Mouse (Mus musculus): ENCODE data around the gene Psmb9.

The Psmb9 gene

DNA sequence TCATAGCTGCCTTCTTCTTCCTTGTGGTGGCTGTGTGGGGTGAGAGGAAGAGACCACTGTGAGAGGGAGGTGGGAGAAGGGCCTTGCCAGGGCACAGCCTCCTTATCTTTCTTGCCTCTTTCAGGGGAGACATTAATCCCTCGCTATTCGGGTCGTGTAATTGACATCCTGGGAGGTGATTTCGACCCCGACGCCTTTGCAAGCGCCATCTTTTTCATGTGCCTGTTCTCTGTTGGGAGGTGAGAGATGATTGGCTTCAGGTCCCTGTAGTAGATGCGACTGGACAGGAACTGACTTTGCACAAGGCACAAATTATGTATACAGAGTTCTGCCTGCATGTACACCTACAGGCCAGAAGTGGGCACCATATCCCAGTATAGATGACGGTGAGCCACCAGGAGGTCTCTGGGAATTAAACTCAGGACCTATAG, 18.2 kb upstream of the Psmb9 start:
- DNase-seq (ENCODE audit: low spot score in 2 of 2): no peak

GRCm38 (mm10) chr17:34205021-34205745, 17.6 kb upstream of the Psmb9 start:
- no peak for DNase-seq (ENCODE audit: low spot score in 2 of 2)

DNA sequence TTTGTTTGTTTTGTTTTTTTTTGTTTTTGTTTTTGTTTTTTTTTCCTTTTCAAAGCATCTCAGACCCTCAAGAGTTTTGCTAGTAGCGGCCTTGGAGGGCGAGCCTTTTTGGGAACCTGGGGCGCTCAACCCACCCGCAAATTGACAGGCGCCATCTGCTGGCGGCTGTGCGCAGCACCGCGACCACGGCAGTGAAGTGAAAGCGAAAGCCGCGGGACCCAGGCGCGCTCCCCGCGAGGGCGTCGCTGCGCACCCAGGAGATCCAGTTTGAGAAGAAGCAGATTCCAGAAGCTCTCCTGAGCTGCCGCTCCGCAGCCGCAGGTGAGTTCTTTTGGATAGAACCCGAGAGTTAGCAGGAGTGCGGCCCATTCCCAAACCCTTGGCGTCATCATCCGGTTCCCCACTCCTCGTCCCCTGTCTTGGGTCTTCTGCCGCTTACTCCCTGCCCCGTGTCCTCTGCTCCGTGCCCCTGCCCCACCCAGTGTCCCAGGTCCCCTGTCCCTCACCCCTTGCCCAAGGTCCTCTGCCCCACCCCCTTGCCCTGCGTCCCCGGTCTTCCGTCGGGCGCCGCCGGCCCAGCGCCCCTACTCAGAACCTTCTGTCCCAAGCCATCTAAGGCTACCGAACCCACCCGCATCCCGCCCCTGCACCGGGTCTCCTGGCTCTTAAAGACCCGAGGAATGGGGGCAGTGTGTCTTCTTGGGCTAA, 16.9 kb upstream of the Psmb9 start:
- DNase-seq (ENCODE audit: low spot score in 2 of 2): peak in 1 of 2 experiments; percentile 81

- DNase-seq (ENCODE audit: low spot score in 2 of 2): no peak
Measured at GRCm38 (mm10) chr17:34203444-34203843, 15.9 kb upstream of the Psmb9 start, which contains the start of gene Tap2. Tap2 (plus strand) TSS chr17:34203527.

DNA sequence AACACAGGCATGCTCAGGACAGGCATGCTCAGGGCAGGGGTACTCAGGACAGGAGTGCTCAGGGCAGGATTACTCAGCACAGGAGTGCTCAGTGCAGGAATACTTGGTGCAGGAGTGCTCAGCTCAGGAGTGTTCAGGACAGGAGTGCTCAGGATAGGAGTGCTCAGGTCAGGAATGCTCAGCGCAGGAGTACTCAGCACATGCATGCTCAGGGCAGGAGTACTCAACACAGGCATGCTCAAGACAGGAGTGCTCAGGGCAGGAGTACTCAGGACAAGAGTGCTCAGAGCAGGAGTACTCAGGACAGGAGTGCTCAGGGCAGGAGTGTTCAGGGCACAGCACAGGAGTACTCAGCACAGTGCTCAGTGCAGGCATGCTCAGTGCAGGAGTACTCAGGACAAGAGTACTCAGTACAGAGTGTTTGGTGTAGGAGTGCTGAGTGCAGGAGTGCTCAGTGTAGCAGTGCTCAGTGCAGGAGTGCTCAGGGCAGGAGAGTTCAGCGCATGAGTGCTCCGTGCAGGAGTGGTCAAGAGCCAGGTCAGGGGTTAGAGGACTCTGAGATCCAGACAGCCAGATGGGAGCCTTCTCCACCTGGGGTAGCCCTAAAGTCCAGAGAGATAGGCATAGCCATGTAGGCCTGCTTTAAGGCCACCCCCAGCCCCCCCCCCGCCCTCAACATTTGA, 15.3 kb upstream of the Psmb9 start:
- no peak for DNase-seq (ENCODE audit: low spot score in 2 of 2)

GRCm38 (mm10) chr17:34201506-34202055, 14.0 kb upstream of the Psmb9 start:
- no peak for DNase-seq (ENCODE audit: low spot score in 2 of 2)

DNA sequence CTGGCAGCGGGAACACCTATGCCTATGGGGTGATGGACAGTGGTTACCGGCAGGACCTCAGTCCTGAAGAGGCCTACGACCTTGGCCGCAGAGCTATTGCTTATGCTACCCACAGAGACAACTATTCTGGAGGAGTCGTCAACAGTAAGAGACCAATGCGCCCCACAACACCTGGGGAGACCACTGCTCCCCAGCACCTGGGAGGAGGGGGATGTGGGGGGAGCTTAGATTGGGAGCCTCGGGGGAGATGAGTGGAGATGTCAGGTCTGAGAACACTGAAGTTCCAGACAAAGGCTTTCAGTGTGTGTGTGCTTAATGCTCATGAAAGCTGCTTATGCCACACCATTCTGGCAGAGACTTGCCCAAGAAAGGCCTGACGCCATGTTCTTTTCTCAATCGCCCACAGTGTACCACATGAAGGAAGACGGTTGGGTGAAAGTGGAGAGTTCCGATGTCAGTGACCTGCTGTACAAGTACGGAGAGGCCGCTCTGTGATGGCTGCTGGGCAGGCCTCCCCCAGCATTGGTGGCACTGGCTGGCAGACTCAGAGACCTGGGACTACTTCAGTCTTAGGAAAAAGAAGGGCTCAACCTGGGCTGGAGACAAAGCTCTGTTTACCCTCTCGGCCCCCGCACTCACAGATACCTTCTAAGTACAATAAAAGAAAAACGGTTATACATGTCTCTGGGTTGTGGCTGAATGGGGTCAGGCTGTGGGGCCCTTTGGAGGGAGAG, 13.4 kb upstream of the Psmb9 start:
- no peak for DNase-seq (ENCODE audit: low spot score in 2 of 2)

DNA sequence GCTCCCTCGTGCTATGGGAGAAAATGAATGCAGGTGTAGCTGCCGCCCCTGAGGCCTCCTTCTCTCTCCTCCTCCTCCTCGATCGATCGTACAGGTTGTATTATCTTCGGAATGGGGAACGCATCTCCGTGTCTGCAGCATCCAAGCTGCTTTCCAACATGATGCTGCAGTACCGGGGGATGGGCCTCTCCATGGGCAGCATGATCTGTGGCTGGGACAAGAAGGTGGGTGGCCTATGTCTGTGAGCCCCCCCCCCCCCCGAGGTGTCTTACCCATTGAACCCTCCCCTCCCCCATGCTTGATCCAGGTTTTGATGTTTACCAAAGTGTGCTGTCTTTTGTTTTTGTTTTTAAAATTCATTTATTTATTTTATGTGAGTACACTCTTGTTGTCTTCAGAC, 12.5 kb upstream of the Psmb9 start:
- DNase-seq (ENCODE audit: low spot score in 2 of 2): no peak

DNA sequence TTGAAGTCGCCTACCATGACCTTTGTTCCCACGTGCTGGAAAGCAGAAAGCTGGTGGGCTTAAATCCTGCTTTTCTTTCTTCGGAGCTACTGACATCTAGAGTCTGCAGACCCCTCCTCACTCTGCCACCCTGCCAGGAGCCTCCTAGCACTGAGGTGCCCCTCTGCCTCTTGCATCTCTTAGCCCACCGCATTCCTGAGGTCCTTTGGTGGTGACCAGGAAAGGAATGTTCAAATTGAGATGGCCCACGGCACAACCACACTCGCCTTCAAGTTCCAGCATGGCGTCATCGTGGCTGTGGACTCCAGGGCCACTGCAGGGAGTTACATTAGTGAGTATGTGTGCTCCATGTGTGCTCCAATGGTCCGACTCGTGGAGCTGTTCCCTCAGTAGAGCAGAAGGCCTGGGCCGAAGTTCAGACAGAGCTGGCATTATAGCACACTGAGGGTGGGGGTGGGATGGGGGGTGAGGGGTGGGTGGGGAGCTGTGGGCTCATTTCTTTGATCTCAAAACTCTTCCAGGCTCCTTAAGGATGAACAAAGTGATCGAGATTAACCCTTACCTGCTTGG, 11.6 kb upstream of the Psmb9 start:
- DNase-seq (ENCODE audit: low spot score in 2 of 2): no peak

DNA sequence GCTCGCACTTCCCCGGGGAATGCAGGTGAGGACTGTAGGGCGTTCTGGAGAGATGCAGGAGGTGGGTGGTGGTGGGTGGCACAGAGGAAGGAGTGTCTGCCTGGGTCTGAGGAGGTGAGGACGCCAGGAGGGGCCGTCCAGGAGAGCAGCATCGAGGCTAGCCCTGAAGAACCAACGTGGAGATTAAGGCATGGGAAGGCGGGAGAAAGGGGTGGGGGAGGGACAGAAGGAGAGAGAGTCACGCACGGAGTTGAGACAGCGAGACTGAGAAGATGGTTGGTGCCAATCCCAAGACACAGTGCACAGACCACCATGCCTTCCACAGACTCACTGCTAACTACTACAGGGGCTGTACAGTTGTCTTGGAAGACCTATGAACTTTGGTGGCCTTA, 11.0 kb upstream of the Psmb9 start:
- no peak for DNase-seq (ENCODE audit: low spot score in 2 of 2)

- DNase-seq (ENCODE audit: low spot score in 2 of 2): no peak
Measured at GRCm38 (mm10) chr17:34197904-34198520, 10.4 kb upstream of the Psmb9 start.

DNA sequence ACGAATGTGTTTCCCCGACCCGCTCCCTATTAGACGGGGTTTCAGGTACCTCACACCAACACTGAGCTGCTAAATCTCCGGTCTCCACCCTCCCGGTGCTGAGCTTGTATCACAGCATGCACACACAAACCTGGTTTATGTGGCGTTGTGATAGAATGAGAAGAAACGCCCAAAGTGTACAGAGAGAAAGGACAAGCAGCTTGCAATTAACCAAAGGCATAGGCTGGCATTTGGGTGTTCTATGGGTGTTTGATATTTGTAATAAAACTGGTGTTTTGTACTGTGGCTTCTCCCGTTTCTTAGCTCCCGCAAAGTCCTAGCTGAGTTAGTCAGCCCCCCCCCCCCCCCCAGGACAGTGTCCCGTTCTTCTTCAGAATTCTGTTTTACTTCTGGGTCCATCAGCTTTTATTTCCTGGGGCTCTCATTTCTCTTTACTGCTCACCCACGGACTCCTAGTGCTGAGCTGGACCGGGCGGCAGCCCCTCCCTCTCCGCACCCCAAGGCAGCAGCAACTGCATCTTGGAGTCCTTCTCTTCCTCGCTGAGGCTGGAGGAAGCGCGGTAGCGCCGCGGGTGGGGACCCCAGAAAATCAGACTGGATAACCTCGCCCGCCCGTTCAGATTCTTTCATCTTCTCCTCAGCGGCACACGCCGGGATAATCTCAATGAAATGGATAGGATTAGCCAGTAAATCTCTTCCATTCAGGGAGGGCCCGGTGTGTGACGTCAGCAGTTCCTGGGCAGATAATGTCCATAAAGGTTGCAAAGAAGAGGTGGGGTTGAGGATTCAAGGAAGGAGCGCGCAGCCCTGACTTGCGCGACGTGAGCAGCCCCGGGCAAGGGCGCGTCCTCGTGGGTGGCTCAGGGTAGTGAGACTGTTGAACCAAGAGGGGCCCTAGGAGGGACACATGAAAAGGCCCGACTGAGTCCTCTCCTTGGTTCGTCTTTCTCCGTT, 9.7 kb upstream of the Psmb9 start, which contains the start of gene Psmb8:
Gene Psmb8, plus strand, starts transcription at position 781 of the 954 bp plus-strand sequence.
- DNase-seq (ENCODE audit: low spot score in 2 of 2): peak; percentile 79 to 83

- DNase-seq (ENCODE audit: low spot score in 2 of 2): no peak
Measured at GRCm38 (mm10) chr17:34196491-34196890, 8.9 kb upstream of the Psmb9 start.

- DNase-seq (ENCODE audit: low spot score in 2 of 2): no peak
Measured at GRCm38 (mm10) chr17:34194723-34195122, 7.2 kb upstream of the Psmb9 start.

GRCm38 (mm10) chr17:34193468-34193867, 5.9 kb upstream of the Psmb9 start:
- no peak for DNase-seq (ENCODE audit: low spot score in 2 of 2)

DNA sequence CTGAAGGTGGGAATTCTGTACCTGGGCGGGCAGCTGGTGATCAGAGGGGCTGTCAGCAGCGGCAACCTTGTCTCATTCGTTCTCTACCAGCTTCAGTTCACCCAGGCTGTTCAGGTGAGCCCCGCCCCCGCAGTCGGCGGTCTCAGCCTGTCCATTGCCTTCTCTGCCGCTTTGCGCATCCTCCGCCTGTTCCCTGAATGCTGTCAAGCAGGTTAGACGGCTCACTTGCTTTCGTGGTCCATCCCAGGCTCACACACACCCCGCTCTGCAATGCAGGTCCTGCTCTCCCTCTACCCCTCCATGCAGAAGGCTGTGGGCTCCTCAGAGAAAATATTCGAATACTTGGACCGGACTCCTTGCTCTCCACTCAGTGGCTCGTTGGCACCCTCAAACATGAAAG, 5.3 kb upstream of the Psmb9 start:
- DNase-seq (ENCODE audit: low spot score in 2 of 2): no peak

DNA sequence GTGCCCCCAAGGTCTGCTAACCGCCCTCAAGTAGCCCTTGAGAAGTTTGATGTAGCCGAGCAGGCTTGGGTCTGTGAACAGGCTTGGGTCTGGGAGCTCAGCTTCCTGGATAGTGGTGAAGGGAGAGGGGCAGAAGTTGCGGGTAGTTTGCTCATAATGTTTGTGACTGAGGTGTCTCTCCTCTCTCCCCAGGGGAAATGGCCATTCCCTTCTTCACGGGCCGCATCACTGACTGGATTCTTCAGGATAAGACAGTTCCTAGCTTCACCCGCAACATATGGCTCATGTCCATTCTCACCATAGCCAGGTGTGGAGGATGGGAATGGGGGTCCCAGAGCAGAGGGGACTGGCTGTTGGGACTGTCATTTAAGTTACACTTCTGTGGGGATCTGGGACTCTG, 1.4 kb upstream of the Psmb9 start:
- no peak for DNase-seq (ENCODE audit: low spot score in 2 of 2)

GRCm38 (mm10) chr17:34188010-34188409, 446 bp upstream of the Psmb9 start:
- DNase-seq (ENCODE audit: low spot score in 2 of 2): no peak

DNA sequence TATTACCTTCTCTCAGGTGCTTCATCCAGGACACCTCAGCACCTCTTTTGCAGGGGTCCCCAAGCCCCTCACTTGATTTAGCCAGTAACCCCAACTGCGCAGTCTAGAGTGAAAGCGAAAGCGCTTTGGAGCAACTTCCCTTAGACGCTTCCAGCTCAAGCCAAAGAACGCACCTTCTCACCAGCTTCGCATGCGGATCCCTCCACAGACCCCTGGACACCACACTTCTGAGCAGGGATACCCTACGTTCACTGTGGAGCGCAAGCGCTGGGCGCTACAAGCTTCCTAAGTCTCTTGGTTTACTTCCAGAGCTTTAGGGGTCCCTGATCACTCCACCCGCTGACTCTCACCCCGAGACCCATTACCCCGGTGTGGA, 691 bp downstream of the Psmb9 start:
- no peak for DNase-seq (ENCODE audit: low spot score in 2 of 2)

DNA sequence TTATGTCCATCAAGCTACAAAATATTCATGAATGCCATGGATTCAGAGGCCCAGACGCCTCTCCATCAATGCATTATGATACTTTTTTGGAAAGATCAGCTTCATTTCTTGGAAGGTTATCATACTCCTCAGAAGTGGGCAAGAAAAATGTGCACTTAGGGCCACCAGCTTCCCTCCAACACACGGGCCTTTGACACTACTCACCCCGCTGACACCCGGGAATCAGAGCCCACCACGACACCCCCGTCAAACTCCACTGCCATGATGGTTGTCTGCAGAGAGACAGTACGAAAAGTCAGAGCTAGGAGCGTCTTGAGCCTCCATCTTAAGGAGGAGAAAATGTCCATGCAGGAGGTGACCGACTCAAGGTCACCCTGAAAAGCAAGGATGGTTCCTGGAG, 2.0 kb downstream of the Psmb9 start:
- DNase-seq (ENCODE audit: low spot score in 2 of 2): no peak

Measured in frontal cortex, postnatal 10 days (tissue).